Mouse (Mus musculus): ENCODE measurements around the gene Hdgfl1. TPM values are rescaled to one million over a fixed set of nuclear protein-coding genes. Genes with fewer than 3 reads are reported as not detected.

Gene Hdgfl1
- not detected for total RNA-seq (2021)
- long read RNA-seq, experiment 1, result 0 reads
- long read RNA-seq, experiment 2, result 0 reads

DNA sequence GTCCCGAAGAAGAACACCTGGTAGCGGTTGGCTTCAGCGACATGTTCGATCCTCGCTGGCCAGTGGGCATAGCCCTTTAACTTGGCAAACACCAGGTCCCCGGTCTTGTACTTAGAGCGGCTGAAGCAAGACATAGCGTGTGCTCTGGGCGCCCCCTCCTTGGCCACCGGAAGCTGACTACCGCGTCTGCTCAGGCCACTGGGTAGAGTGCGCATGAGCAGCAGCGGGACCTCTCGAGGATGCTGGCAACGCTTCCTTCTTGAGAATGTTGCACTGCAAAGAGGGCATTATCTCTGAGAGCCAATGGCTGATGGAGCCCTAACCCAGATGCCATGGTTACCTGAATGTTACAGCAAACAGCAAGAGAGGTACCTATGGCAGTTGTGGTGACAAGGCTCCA is at the start of gene Hdgfl1:
Gene Hdgfl1 (minus strand): TSS at position 211 of the 400 bp plus-strand sequence.
- intact Hi-C loops (cut with DNase I), result no loop called here
- DNase-seq, result no peak

DNA sequence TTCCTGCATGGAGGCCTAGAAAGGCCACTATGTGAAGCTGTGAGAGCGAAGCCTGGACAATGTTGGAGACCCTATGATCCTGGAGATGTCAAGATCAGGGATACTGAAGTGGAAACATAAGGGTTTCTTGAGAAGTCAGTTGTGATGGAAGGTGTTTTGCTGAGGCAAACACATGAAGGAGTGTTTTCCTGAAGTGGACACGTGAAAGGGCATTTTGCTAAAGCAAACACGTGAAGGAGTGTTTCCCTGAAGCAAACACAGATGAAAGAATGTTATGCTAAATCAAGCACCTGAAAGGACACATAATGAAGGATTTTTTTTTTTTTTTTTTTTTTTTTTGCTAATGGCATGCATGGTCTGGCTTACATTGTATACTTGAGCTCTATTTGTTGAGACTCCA is 25.5 kb upstream of the Hdgfl1 start:
- no peak for DNase-seq
- intact Hi-C loops (cut with DNase I), result no loop called here

DNA sequence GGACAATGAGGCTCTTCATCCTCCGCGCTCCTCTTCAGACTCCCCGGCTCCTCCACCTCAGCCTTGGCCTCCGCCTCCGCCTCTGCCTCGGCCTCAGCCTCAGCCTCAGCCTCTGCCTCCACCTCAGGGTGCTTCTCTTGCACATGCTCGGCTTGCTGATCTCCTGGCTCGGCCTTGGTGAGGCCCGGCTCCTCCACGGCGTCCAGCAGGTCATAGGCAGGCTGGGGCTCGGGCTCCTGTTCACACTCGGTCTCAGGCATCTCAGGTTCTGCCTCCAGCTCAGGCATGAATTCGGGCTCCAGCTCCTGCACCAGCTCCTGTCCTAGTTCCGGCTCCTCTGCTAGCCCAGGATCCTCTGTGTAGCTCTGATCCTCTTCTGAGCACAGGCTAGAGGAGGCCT is 541 bp downstream of the Hdgfl1 start:
- no peak for DNase-seq
- intact Hi-C loops (cut with DNase I), result no loop called here

DNA sequence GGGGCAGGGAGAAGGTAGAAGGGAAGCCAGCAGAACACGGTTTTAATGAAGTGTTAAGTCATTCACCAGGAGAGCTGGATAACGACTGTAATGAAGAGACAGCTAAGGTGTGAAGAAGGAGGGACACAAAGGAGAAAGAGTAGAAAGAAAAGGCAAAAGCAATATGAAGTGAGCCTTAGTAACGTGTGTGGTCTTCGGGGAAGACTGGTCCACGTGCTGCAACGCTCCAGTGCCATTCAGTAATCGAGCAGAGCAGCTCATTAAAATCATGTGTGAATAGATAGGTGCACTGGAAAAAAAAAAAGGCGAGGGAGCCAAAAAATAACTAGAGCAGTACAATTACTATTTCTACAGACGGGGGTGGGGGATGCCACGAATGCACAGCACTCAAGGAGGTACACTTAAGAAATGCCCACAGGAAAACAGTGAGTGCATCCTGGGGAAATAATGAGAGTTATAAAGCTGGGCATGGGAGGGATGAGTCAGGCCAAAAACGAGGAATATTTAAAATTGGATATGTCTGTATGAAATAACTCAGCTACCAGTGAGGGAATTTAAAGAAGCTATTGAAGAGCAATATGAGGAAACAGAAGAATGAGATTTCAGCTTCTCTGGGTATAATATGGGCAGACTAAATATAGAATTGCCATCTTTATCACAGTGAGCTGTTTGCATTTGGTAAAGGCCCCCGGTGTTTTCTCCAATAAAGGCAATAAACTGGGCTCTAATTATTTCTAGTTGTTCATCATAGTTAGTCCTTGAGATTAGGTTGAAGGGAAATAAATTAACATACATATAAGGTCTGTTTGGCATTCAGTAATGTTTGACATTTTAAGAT is 7.8 kb downstream of the Hdgfl1 start:
- no peak for DNase-seq
- intact Hi-C loops (cut with DNase I), result no loop called here

DNA sequence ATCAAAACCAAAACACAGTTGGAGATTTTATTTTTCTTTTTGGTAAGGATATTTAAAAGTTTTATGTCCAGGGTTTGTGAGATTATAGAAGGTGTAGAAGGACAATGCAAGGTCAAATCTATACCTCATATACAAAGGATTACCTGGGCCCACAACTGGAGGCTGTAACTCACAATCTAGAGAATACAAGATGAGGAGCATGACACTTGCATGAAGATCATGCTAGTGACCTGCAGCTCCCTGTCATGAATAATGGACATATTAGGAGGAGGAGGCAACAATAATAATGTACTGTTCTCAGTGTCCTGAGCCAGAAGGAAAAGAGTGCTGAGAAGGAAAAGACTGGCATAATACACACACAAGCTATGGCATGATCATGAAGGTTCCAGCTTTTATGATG is 17.1 kb downstream of the Hdgfl1 start:
- DNase-seq, result no peak
- intact Hi-C loops (cut with DNase I), result no loop called here

DNA sequence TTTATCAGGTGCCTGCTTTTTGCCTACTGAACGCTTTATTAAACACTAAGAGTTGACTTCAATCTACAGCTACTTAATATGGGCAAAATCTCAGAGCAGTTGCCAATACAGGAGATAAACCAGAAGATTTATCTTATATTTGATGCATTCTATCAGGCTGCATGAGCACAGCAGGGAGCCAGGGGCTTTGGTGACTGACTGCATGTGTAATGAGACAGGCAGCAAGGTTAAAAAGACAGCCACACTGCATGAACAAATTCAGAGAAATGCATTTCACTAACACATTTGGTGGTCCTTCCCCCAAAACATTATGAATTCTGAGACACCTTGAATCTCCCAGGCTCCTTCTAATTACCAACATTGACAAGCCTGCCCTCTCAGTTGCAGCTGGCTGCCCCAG is 17.6 kb downstream of the Hdgfl1 start:
- no peak for DNase-seq
- intact Hi-C loops (cut with DNase I), result no loop called here

DNA sequence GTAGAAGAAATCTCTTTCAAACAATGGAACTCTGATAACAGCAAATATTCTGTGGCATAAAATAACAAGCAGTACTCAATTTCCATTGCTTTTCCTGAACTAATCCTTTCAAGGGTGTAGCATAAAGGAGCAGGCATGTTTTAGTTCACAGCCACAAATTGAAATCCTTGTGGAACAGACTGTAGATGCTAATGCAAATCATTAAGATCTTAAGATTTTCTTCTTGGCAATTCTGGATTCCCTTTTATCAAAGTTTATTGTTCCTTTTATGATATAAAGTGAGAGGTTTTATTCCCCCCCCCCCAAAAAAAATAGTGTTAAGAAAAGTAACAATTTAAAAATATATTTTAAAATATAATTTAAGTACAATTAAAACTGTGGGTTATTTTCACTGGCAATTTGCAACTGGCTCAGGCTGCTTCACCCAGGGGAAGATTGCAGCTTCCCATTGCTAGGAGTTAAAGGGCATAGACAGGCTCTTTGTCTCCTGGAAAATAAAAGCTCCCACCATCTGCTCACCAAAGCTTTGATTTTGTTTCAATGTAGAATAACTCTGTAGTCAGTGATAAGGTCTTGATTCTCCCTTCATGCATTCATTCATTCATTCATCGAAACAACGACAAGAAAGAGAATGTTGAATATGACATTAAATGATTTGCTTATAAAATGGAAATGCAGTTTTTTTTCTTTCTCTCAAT is 24.1 kb downstream of the Hdgfl1 start:
- DNase-seq, result no peak
- intact Hi-C loops (cut with DNase I), result no loop called here

DNA sequence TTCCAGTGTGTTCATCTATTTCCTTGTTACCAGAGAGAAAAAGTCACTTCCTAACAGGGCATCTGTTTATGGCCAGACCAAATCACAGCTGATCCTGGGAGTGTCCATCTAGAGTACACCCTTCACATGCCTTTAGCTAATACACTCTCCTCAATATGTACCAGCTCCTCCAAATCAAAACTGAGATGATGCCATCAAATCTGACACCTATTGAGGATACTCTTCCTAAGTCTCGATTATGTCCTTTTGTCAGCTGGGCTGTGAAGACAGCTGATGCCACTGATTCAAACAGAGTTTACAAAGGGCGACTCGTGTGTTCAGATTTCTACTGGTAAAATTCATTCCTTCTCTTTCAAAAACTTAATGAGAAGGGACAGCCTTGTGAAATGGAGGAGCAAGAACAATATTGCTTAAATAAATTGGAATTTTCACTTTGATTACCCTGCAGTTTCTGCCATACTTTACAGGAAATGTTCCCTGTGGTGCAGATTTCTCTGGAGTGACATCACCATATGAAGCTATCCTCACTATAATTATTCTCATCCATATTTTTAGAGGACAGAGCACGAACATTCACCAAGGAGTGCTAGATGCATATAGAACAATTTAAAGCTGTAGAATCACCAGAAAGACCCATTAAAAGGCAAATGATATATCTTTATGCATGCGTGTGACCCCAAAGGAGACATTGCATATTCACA is 24.8 kb downstream of the Hdgfl1 start:
- intact Hi-C loops (cut with DNase I), result no loop called here
- DNase-seq, result no peak

DNA sequence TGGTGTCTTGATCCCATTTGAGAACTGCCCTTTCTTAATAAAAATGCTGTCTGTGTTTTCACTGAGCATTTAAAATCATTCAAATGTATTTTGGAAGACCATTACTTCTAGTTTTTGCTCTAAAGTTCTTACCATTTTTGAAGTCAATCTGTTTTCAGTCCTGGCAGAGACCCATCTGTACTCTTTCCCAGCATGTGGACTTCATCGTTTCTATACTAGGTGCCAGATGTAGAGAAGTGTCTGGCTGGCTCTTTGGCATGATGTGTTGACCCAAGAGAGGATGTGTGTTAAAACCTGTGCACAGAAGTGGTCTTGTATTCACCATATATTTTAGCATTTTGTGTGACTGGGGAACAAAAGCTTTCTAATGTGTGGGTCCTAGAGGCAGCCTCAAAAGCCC is 25.9 kb downstream of the Hdgfl1 start:
- no peak for DNase-seq
- intact Hi-C loops (cut with DNase I), result no loop called here

DNA sequence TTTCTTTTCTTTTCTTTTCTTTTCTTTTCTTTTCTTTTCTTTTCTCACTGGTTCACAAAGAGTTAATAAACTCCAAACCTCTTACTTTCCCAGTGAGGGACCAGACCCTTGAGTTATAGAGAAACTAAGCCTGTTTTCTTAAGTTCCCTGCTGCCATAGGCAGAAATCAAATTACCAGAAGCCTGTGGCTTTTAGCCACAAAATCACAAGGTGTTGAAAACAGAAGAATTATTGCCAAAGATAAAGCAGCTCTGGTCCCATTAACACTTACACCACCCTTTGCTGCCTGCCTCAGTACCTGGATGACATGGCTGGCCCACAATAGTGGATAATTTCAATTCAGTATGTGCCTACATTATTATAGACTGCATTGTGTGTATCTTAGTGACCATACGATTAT is 35.0 kb downstream of the Hdgfl1 start:
- DNase-seq, result no peak
- intact Hi-C loops (cut with DNase I), result no loop called here

DNA sequence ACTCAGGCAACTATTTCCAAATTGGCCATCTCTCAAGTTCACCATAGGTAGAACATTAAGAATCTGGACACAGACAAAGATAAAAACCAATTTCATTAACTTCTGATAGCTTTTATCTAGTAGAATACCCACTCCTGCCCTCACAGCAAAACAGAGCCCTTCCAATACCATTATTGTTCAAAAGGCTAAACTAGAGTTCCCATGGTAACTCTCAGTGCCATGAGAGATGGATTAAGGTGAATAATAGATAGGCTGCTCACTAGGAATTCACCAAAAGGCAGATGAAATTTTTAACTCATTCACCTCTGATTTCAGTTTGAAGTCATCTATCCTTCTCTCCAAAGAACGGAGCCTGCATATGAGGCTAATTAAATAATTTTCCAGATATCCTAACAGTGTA is 45.7 kb downstream of the Hdgfl1 start:
- no peak for DNase-seq
- intact Hi-C loops (cut with DNase I), result no loop called here

DNA sequence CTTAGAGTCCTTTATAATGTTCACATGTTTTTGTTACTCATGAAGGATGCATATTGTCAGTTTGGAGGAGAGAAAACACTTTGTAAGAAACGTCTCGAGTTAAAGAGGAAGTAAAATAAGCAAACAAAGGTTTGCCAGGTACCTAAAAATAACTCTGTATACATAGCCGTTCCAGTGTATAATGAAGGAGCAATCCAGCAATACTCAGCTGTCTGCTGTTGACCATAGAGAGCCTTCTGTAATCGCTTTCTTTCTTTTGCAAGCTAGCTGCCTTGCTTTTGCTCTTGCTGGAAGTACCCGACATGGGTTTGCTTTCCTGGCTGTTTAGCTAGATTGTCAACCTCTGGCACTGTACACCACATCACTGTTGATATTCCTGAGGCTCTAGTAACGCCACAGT is 48.6 kb downstream of the Hdgfl1 start:
- intact Hi-C loops (cut with DNase I), result no loop called here
- DNase-seq, result no peak

DNA sequence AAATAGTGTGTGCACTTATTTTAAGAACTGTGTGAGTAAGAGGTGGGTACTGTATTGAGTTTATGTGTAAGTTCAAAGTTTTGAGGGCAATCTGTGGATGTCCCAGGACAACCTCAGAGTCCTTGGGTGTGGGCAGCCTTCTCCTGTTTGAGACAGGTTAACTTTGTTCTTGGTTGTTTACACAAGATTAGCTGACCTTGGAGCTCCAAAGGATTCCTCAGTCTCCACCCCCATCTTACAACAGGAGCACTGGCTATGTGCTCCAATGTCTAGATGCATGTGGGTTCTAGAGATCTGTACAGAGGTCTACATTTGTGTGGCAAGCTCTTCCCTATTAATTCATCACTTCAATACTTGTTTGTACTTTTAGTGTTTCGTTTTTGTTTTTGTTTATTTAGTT is 49.0 kb downstream of the Hdgfl1 start:
- DNase-seq, result no peak
- intact Hi-C loops (cut with DNase I), result no loop called here

DNA sequence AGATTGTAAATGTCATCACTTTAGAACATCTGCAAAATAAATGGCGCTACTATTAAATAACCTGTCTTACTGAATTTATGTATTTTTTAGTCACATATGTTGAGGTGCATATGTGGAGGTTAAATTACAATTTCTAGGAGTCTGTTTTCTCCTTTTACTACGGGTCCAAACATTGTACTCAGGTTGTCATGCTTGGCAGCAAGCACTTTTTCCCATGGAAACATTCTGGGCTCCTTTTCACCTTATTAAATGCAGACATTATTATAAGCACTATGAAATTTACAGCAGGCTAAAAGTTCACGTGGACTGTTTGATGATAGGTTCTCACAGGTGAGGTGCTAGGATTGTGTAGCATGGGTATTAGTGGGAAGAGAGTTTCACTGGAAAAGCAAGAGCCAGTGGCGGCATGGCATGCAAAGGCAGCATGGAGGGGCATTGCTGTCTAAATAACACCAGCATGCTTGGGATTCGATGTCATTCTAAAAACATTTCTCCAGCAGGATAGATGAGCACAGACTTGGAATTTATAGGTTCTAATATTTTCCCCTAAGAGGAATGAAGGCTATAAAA is 50.7 kb downstream of the Hdgfl1 start:
- no peak for DNase-seq
- intact Hi-C loops (cut with DNase I), result no loop called here

All from gastrocnemius, postnatal 36 days (tissue).